Mouse (Mus musculus) thymus, adult 18-20 months (tissue): ENCODE data around the gene Iffo1.

ENCODE experiments used
- DNase-seq, 2 experiments: peaks; one replicate each; pipeline ENCODE4 v3.0.0; 2022; ENCODE audit warnings: mixed read lengths in 2 of 2

Iffo1 gene

DNA sequence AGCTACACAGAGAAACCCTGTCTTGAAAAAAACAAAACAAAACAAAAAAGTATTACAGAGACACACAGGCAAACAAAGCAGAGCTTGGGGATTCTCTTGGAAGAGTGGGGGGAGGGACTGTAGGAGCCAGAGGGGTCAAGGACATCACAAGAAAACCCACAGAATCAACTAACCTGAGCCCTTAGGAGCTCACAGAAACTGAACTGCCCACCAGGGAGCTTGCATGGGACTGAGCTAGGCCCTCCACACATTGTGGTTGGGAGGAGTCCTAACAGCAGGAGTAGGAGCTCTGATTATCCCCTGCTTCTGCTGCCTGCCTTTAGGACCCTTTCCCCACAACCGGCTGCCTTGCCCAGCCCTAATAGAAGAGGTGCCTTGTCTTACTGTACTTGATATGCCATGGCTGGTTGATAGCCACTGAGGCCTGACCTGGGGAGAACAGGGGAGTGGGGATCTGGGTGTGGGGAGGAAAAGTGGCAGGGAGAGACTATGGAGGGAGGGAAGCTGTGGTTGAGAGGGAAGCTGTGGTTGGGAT is 50.6 kb downstream of the Iffo1 start:
- no peak for DNase-seq

DNA sequence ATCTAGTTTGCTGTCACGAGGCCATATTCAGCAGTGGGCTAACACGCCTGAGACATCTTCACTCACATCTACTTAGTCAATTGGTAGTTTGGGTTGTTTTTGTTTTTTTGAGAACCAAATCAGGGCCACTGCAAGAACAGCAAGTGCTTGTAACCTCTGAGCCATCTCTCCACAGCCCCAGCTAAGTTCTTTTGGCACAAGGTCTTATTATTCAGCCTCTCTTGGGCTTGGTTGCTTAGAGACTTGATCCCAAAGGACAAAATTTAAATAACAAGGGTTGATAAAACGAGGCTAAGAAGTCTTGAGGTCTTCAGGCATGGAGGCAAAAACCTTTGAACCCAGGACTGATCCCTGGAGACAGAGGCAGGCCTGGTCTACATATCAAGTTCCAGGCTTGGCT is 51.3 kb downstream of the Iffo1 start:
- no peak for DNase-seq

DNA sequence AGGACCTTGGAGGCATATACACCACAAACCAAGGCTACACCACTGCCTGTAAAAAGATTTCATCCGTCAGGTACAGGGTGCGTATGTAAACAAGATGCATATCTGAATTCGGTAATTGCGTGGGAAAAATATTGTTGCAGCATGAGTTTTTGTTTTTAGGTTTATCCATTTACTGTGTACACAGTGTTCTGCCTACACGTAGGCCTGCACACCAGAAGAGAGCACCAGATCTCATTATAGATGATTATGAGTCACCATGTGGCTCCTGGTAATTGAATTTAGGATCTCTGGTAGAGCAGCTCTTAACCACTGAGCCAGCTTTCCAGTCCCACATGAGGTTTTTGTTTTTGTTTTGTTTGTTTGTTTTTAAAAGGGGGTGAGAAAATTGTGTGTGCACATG is 52.1 kb downstream of the Iffo1 start:
- DNase-seq, result no peak

DNA sequence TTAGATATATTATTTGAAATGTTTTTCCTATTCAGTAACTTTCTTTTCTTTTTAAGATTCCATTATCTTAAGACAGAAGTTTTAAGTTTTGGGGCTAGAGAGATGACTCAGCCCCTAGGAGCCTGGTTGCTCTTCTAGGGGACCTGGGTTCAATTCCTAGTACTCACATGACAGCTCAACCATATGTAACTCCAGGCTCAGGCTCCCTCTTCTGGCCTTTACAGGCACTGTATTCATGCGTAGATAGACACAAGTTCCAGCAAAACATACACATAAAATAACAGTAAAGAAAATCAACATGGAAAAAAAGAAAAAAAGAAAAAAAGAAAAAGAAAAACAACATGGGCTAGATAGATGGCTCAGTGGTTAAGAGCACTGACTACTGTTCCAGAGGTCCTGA is 65.4 kb downstream of the Iffo1 start:
- no peak for DNase-seq
